Comparison of ENCODE assay signal across 9 mouse cellular contexts in genomic region chr13:104036494-104037290, GRCm38 (mm10).
DNase-seq lines count a peak whose midpoint lies in the region; ATAC-seq and TF ChIP-seq lines count a peak whose summit lies in the region.
"Had no signal": no experiment of that assay in that cellular context is flagged by ENCODE, and none has a peak within 500 bp of the region (broad histone marks: within the 10 kb centered on the region; RNA-seq: fewer than 3 reads in every experiment).

No protein-coding gene starts in this region.

- H3K36me3 ChIP-seq in embryonic facial prominence, embryonic 10.5 days (replicated peaks) = peaks cover 14% of the 10 kb centered on the region; the same call in 1 of the 2 replicates
- H3K36me3 ChIP-seq in hindbrain, postnatal 0 days (ENCODE audit: insufficient read depth, low read length) = no peaks in the 10 kb centered on the region
- H3K36me3 ChIP-seq in liver, embryonic 16.5 days (ENCODE audit: control insufficient read depth, insufficient read depth) = no peaks in the 10 kb centered on the region
- H3K36me3 ChIP-seq: limb, embryonic 13.5 days had no signal

- 80% methylated on average over 23 of the region's 23 CpGs for WGBS in embryonic facial prominence, embryonic 10.5 days
- 67% methylated on average over 23 of the region's 23 CpGs for WGBS in hindbrain, postnatal 0 days
- 67% methylated on average over 23 of the region's 23 CpGs for WGBS in liver, embryonic 16.5 days (ENCODE audit: insufficient replicate concordance)

- no peak overlapping the region for H3K4me2 ChIP-seq in hindbrain, postnatal 0 days (ENCODE audit: low read depth, low read length)
- H3K4me2 ChIP-seq in liver, embryonic 16.5 days (ENCODE audit: low read depth, low read length) = peak overlapping the region; percentile 28
- H3K4me2 ChIP-seq: limb, embryonic 13.5 days had no signal

- H3K9me3 ChIP-seq in embryonic facial prominence, embryonic 10.5 days = no peaks in the 10 kb centered on the region
- no peaks in the 10 kb centered on the region for H3K9me3 ChIP-seq in hindbrain, postnatal 0 days (ENCODE audit: low read length)
- H3K9me3 ChIP-seq in liver, embryonic 16.5 days (replicated peaks; ENCODE audit: control insufficient read depth, low read length) = no peaks in the 10 kb centered on the region
- H3K9me3 ChIP-seq: limb, embryonic 13.5 days had no signal

- peak overlapping the region; percentile 31 for H3K27ac ChIP-seq in embryonic facial prominence, embryonic 10.5 days (replicated peaks)
- H3K27ac ChIP-seq in hindbrain, postnatal 0 days = no peak overlapping the region; the same call in 1 of the 2 replicates
- peak overlapping the region; percentile 81 for H3K27ac ChIP-seq in liver, embryonic 16.5 days (ENCODE audit: low read length)
- H3K27ac ChIP-seq: limb, embryonic 13.5 days had no signal

- TF ChIP-seq CTCF in hindbrain, postnatal 0 days (IDR thresholded peaks at IDR 0.05; ENCODE audit: low read depth) = no peak

- peak; percentile 67 for ATAC-seq in hindbrain, postnatal 0 days
- peak; percentile 69 for ATAC-seq in liver, embryonic 16.5 days (ENCODE audit: low read depth)

- DNase-seq in right cerebral cortex, postnatal 10 days (ENCODE audit: low spot score in 2 of 2) = peak; percentile 70 to 76
- no peak for DNase-seq in right cerebral cortex, adult 18-20 months
- DNase-seq in embryonic facial prominence, embryonic 10.5 days (ENCODE audit: low spot score) = no peak
- DNase-seq in hindbrain, postnatal 0 days (ENCODE audit: low spot score) = peak; percentile 79
- DNase-seq in spleen, postnatal 14 days (ENCODE audit: low spot score in 2 of 2) = no peak
- DNase-seq in spleen, adult 18-20 months = no peak
- no peak for DNase-seq in gastrocnemius, adult 8-10 months (ENCODE audit: low spot score in 2 of 2)

- H3K27me3 ChIP-seq in embryonic facial prominence, embryonic 10.5 days (replicated peaks; ENCODE audit: low read depth, poor library complexity, severe bottlenecking) = no peaks in the 10 kb centered on the region
- H3K27me3 ChIP-seq in hindbrain, postnatal 0 days (ENCODE audit: insufficient read depth, low read length) = no peaks in the 10 kb centered on the region
- H3K27me3 ChIP-seq in liver, embryonic 16.5 days (ENCODE audit: control insufficient read depth, insufficient read depth, low read depth, low read length) = no peaks in the 10 kb centered on the region
- H3K27me3 ChIP-seq: limb, embryonic 13.5 days had no signal

- H3K9ac ChIP-seq in hindbrain, postnatal 0 days (replicated peaks; ENCODE audit: low read length) = no peak overlapping the region
- H3K9ac ChIP-seq in liver, embryonic 16.5 days (ENCODE audit: low read depth, low read length) = no peak overlapping the region
- H3K9ac ChIP-seq: limb, embryonic 13.5 days had no signal

- no peak overlapping the region for H3K4me3 ChIP-seq in embryonic facial prominence, embryonic 10.5 days
- H3K4me3 ChIP-seq in hindbrain, postnatal 0 days (ENCODE audit: low read length) = no peak overlapping the region
- H3K4me3 ChIP-seq in liver, embryonic 16.5 days (ENCODE audit: low read depth, low read length) = no peak overlapping the region
- H3K4me3 ChIP-seq: limb, embryonic 13.5 days had no signal

- peaks cover 53% of the 10 kb centered on the region for H3K4me1 ChIP-seq in embryonic facial prominence, embryonic 10.5 days
- peaks cover 6% of the 10 kb centered on the region; the same call in 1 of the 2 replicates for H3K4me1 ChIP-seq in hindbrain, postnatal 0 days (ENCODE audit: insufficient read depth, low read length)
- peaks cover 20% of the 10 kb centered on the region for H3K4me1 ChIP-seq in liver, embryonic 16.5 days (ENCODE audit: control insufficient read depth, low read depth, low read length)

Comparison
In these comparisons a context has a peak if more than half of its experiments do, and no peak if none do; other contexts are left out.
1. DNase-seq: peak in right cerebral cortex, postnatal 10 days (2 of 2) and hindbrain, postnatal 0 days (single experiment); none in right cerebral cortex, adult 18-20 months (single experiment), embryonic facial prominence, embryonic 10.5 days (single experiment), spleen, postnatal 14 days (0 of 2), spleen, adult 18-20 months (0 of 2) and gastrocnemius, adult 8-10 months (0 of 2).